Mouse (Mus musculus) skeletal muscle tissue, adult 2 months (tissue): ENCODE data around the gene Hspb8.
"Not testable (repeated sequence)": the region's sequence is repeated elsewhere in the genome, so short reads cannot be mapped to it uniquely, and the experiment has no call there.

ENCODE experiments used
- DNase-seq: peaks from one replicate; pipeline ENCODE4 v3.0.0-alpha.2; 2012; ENCODE audit warnings: low read depth, low spot score

Gene Hspb8

GRCm38 (mm10) chr5:116434976-116435850 is 12.5 kb upstream of the Hspb8 start:
- no peak for DNase-seq

- DNase-seq, result no peak
Observed at GRCm38 (mm10) chr5:116432871-116433270, 10.2 kb upstream of the Hspb8 start.

GRCm38 (mm10) chr5:116426701-116427100 is 4.0 kb upstream of the Hspb8 start:
- peak; percentile 86 for DNase-seq

GRCm38 (mm10) chr5:116425709-116426108 is 3.0 kb upstream of the Hspb8 start:
- not testable (repeated sequence) for DNase-seq

- DNase-seq, result peak; percentile 52
Observed at GRCm38 (mm10) chr5:116425273-116425672, 2.6 kb upstream of the Hspb8 start.

- DNase-seq, result no peak
Observed at GRCm38 (mm10) chr5:116423746-116424145, 1.1 kb upstream of the Hspb8 start.

GRCm38 (mm10) chr5:116421791-116422481 is 728 bp downstream of the Hspb8 start:
- DNase-seq, result no peak

- DNase-seq, result peak; percentile 84
Observed at GRCm38 (mm10) chr5:116420759-116421225, 1.9 kb downstream of the Hspb8 start.

- DNase-seq, result no peak
Observed at GRCm38 (mm10) chr5:116420213-116420612, 2.5 kb downstream of the Hspb8 start.

- DNase-seq, result peak; percentile 66
Observed at GRCm38 (mm10) chr5:116419322-116420045, 3.2 kb downstream of the Hspb8 start.

GRCm38 (mm10) chr5:116416208-116416607 is 6.5 kb downstream of the Hspb8 start:
- DNase-seq, result no peak

- DNase-seq, result no peak
Observed at GRCm38 (mm10) chr5:116409689-116410590, 12.7 kb downstream of the Hspb8 start.

- DNase-seq, result no peak
Observed at GRCm38 (mm10) chr5:116408965-116409364, 13.7 kb downstream of the Hspb8 start.

GRCm38 (mm10) chr5:116407936-116408335 is 14.7 kb downstream of the Hspb8 start:
- DNase-seq, result peak; percentile 62

GRCm38 (mm10) chr5:116407321-116407720 is 15.3 kb downstream of the Hspb8 start:
- DNase-seq, result no peak

- DNase-seq, result no peak
Observed at GRCm38 (mm10) chr5:116406507-116406906, 16.2 kb downstream of the Hspb8 start.

- DNase-seq, result no peak
Observed at GRCm38 (mm10) chr5:116405934-116406333, 16.7 kb downstream of the Hspb8 start.

- DNase-seq, result no peak
Observed at GRCm38 (mm10) chr5:116404063-116404462, 18.6 kb downstream of the Hspb8 start.

GRCm38 (mm10) chr5:116400801-116401200 is 21.9 kb downstream of the Hspb8 start:
- no peak for DNase-seq

- no peak for DNase-seq
Observed at GRCm38 (mm10) chr5:116400042-116400730, 22.5 kb downstream of the Hspb8 start.
